Mouse (Mus musculus): ENCODE measurements around the gene Gda. TPM values are rescaled to one million over a fixed set of nuclear protein-coding genes. Genes with fewer than 3 reads are reported as not detected.

The Gda gene
- polyA plus RNA-seq (2016; fragmentation: Nextera tagmentation; extraction: Ambion mirVana) = 0.16 TPM in 1 of 2 replicates, not detected in the other

DNA sequence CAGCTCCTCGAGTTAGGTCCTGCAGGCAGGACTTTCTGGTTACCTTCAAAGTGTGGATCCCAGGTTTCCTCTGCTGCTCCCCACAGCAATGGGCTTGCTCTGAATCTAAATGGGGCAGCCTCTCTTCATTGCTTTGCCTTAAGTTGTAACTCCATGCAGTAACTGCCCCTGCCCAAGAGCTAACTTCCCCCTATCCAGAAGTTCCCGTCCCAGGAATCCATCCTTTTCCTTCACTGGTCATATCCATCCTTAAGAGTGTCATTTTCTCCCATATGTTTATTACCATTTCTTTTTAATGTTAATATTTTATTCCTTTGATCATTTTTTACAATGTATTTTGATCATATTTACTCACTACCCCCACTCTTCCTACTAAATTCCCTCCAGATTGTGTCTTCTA lies at the start of gene Gda:
TSS of gene Gda (minus strand) at position 101 of the 400 bp plus-strand sequence.
- H3K4me3 ChIP-seq = peak within 1 kb of the TSS; percentile 67
- peaks cover 37% of the 10 kb centered on the region for H3K27me3 ChIP-seq (ENCODE audit: insufficient read depth, poor library complexity, severe bottlenecking)
- H3K4me1 ChIP-seq = no peaks in the 10 kb centered on the region; the same call in 1 of the 2 replicates
- no peaks in the 10 kb centered on the region for H3K36me3 ChIP-seq
- DNase-seq (ENCODE audit: low spot score) = no peak
- WGBS = 67% methylated on average over 2 of the region's 2 CpGs
- H3K27ac ChIP-seq = no peak within 1 kb of the TSS
- no peaks in the 10 kb centered on the region for H3K9me3 ChIP-seq

DNA sequence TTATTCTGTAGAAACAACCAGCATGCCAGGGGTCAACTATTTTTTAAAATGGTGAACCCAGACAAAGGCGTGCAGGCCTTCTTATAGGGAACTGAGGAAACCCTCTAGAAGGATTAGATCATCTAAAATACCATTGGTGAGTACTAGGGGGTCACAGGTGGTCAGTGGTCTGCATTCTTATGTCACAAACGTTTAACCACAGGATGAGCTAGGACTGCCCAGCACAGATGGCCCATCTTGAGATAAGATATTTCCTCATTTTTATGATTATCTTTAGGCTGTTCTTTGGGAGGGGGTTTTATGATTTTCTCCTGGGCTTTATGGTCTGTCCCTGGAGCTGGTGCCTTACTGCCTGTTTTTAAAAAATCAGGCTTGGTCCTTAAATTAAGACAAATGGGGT lies 47.0 kb upstream of the Gda start:
- WGBS = 60% methylated on average over 2 of the region's 2 CpGs
- Histone ChIP-seq H3K36me3 (no peaks in the 10 kb centered on the region), H3K27me3 (ENCODE audit: insufficient read depth, poor library complexity, severe bottlenecking) (no peaks in the 10 kb centered on the region), H3K27ac (no peak overlapping the region), H3K4me3 (no peak overlapping the region), H3K9me3 (no peaks in the 10 kb centered on the region), H3K4me1 (no peaks in the 10 kb centered on the region)
- no peak for DNase-seq (ENCODE audit: low spot score)

DNA sequence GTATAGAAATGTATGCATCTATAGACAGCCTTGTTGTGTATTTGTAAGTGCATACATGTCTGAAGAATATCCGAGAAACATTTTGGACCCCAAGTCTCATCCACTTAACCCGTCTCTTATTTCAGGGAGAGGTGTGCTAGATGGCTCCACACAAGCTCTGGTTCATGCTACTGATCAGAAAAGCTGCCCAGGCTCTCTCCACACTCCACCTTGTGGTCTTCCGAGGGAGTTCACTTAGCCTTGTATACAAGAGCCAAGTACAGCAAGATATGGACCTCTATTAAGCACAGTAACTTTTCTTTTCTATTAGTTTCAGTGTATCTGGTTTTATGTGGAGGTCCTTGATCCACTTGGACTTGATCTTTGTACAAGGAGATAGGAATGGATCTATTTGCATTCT lies 36.9 kb upstream of the Gda start:
- Histone ChIP-seq H3K27ac (no peak overlapping the region), H3K4me1 (no peaks in the 10 kb centered on the region), H3K4me3 (no peak overlapping the region), H3K27me3 (ENCODE audit: insufficient read depth, poor library complexity, severe bottlenecking) (no peaks in the 10 kb centered on the region), H3K9me3 (no peaks in the 10 kb centered on the region), H3K36me3 (no peaks in the 10 kb centered on the region)
- WGBS = 41% methylated on average over 3 of the region's 3 CpGs
- DNase-seq (ENCODE audit: low spot score) = no peak

DNA sequence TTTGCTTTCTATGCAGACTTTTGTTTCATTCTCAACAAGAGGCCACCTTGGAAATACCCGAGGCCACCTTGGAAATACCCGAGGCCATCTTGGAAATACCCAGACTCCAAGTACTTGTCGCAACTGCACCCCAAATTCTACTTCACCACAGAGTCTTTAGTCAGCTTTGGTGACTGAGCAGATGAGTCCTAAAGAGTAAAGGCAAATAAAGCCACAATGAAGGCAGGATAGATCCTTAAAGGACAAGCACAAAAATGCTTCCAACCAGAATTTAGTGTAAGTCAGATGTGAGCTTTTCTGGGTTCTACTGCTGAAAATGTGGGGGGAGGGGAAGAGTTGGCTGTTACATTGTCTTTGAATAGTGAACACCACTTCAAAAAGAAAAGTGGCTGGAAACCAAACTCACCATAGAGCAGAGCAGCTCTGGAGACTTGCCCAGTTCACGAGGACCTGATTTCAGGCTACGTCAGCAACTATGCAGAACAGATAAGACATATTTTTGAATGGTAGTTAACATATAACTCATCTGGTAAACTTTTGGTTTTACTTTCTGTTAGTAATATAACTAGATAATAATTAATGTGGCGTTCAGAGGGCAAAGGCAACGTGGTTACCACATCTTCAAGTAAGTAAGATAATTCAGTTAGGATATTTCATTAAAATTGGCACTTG lies 34.5 kb upstream of the Gda start:
- 81% methylated on average over 7 of the region's 7 CpGs for WGBS
- no peaks in the 10 kb centered on the region for H3K27me3 ChIP-seq (ENCODE audit: insufficient read depth, poor library complexity, severe bottlenecking)
- H3K4me1 ChIP-seq = no peaks in the 10 kb centered on the region

DNA sequence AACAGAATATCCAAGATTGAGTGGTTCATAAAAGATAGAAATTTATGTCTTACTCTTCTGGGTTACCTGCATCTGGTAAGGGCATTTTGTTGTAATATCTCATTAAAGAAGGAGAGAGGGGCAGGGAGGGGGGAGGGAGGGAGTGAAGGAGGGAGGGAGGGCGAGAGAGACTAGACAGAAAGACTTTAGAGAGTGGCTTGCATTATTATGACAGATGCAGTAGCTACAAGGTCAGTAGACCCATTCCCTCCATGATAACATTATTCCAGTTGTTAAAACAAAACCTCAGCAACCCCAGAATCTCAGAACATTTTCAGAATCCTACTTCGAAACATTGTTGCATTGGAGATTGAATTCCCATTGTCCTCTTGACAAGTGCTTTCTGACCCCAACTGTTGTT lies 33.9 kb upstream of the Gda start:
- Histone ChIP-seq H3K27ac (no peak overlapping the region), H3K27me3 (ENCODE audit: insufficient read depth, poor library complexity, severe bottlenecking) (no peaks in the 10 kb centered on the region), H3K36me3 (no peaks in the 10 kb centered on the region), H3K4me1 (no peaks in the 10 kb centered on the region), H3K9me3 (no peaks in the 10 kb centered on the region), H3K4me3 (no peak overlapping the region)
- no peak for DNase-seq (ENCODE audit: low spot score)
- WGBS = 80% methylated on average over 2 of the region's 2 CpGs

More for the DNA sequence above, 34.5 kb upstream of the Gda start:
- no peaks in the 10 kb centered on the region for H3K36me3 ChIP-seq
- H3K27ac ChIP-seq = no peak overlapping the region
- no peak overlapping the region for H3K4me3 ChIP-seq
- no peak for DNase-seq (ENCODE audit: low spot score)
- H3K9me3 ChIP-seq = no peaks in the 10 kb centered on the region

DNA sequence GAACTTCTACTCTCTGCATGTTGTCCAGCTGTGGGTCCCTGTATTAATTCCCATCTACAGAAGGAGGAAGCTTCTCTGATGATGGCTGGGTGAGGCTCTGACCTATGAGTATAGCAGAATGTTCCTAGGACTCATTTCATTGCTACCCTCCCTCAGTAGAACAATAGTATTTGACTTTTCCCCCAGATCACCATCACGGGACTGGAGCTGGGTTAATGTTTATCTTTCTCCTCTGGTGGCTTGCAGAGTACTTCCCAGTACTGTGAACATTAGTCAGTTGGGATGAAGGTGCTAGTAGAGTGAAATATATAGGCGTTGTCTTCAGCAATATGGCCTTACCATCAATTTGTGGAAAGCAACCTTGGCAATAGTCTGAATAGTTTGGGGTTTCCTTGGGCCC lies 31.5 kb upstream of the Gda start:
- DNase-seq (ENCODE audit: low spot score) = no peak
- 65% methylated on average over 2 of the region's 2 CpGs for WGBS

DNA sequence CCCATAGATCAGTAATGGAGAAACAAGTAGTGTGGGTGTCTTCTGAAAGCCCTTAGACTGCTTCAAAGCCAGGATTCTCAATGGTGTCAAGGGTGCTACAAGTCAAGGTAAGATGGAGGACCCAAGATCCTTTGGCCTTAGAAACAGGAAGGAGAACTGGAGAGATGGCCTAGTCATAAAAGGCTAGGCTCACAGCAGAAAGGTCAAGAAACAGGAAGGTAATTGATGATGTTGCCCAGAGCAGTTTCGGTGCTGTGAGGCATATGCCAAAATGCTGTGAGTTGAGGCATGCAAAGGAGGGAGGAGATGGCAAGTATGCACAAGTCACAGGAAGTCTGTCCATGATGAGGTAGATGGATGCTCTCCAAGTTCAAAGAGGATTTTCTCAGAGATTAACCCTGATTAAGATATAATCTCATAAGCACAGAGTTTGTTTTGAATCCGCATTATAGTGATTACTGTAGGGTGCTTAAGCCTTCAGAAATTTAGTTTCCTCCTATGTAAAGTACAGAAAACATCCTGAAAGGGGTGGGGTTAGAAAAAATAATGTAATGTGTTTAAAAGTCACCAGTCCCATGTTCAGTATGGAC lies 26.2 kb upstream of the Gda start:
- H3K36me3 ChIP-seq = no peaks in the 10 kb centered on the region
- H3K9me3 ChIP-seq = no peaks in the 10 kb centered on the region
- H3K4me1 ChIP-seq = no peaks in the 10 kb centered on the region
- H3K27me3 ChIP-seq (ENCODE audit: insufficient read depth, poor library complexity, severe bottlenecking) = no peaks in the 10 kb centered on the region
- no peak overlapping the region for H3K4me3 ChIP-seq
- no peak overlapping the region for H3K27ac ChIP-seq
- 77% methylated on average over 2 of the region's 2 CpGs for WGBS
- DNase-seq (ENCODE audit: low spot score) = no peak

More for the DNA sequence above, 31.5 kb upstream of the Gda start:
- Histone ChIP-seq H3K36me3 (no peaks in the 10 kb centered on the region), H3K4me1 (no peaks in the 10 kb centered on the region), H3K27me3 (ENCODE audit: insufficient read depth, poor library complexity, severe bottlenecking) (no peaks in the 10 kb centered on the region), H3K4me3 (no peak overlapping the region), H3K27ac (no peak overlapping the region), H3K9me3 (no peaks in the 10 kb centered on the region)

DNA sequence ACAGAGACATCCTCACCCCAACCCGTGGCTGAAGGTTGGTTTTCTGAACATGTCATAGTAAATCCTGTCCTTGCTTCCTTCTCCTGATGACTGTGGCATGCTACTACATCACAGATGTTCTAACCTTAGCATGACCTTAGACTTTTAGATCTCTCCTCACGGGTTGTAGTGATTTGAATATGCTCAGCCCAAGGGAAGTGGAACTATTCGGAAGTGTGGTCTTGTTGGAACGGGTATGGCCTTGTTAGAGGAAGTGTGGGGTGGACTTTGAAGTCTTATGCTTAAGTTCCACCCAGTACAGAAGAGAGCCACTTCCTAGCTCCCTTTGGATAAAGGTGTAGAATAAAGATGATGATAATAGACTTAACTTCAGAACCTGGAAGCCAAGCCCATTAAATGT lies 22.6 kb upstream of the Gda start:
- Histone ChIP-seq H3K27ac (no peak overlapping the region), H3K36me3 (no peaks in the 10 kb centered on the region), H3K4me1 (no peaks in the 10 kb centered on the region), H3K4me3 (no peak overlapping the region), H3K27me3 (ENCODE audit: insufficient read depth, poor library complexity, severe bottlenecking) (no peaks in the 10 kb centered on the region), H3K9me3 (no peaks in the 10 kb centered on the region)
- no peak for DNase-seq (ENCODE audit: low spot score)
- 76% methylated on average over 4 of the region's 4 CpGs for WGBS

DNA sequence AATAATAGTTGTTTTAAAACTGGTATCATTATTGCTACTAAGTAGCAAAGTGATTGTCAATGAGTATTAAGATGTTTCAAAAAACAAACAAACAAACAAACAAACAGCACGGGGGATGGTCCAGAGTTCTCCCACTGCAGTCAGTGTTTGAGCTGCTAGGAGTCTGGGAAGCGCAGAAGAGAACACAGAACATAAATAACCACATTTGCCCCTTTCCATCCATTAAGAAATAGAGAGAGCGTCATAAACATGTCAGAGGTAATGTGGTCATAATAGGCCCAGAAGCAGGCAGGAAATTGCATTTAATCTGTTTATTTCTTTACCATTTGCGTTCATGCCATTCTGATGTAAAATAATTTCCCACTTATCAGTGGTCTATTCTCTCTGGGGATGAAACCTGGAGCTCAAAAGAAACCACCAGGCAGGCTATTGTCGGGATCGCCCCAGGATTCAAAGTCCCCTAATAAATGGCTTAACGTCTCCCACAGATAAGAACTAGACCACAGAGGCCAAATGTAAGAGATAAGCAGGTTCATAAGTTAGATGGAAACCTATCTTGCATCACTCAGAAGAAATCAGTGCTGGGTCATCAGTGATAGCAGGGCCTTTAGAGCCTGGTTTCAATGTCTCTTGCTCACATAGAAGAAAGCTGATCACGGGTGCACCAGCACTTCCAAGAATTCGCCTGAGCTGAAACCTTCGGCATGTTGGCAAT lies 20.7 kb upstream of the Gda start:
- no peaks in the 10 kb centered on the region for H3K4me1 ChIP-seq
- WGBS = 73% methylated on average over 10 of the region's 10 CpGs
- H3K4me3 ChIP-seq = no peak overlapping the region
- no peaks in the 10 kb centered on the region for H3K27me3 ChIP-seq (ENCODE audit: insufficient read depth, poor library complexity, severe bottlenecking)
- no peak for DNase-seq (ENCODE audit: low spot score)
- no peaks in the 10 kb centered on the region for H3K36me3 ChIP-seq
- H3K9me3 ChIP-seq = no peaks in the 10 kb centered on the region
- H3K27ac ChIP-seq = no peak overlapping the region

DNA sequence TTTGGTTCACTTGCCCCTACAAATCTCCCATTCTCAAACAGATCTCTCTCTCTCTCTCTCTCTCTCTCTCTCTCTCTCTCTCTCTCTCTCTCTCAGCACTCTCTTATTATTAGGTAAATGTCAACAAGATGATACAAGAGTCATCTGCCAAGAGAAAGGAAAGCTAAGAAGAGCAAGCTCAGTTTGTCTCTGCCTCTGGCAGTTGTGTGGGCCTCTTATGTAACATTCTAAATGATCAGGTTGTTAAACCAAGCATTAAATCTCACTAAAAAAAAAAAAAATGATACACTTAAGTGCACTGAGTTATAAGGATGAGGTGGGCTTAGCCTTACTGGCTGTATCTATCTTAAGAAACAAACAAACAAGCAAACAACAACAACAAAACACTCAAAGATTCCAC lies 18.1 kb upstream of the Gda start:
- H3K4me1 ChIP-seq = no peaks in the 10 kb centered on the region
- H3K27me3 ChIP-seq (ENCODE audit: insufficient read depth, poor library complexity, severe bottlenecking) = no peaks in the 10 kb centered on the region
- no peak for DNase-seq (ENCODE audit: low spot score)
- no peaks in the 10 kb centered on the region for H3K9me3 ChIP-seq
- H3K36me3 ChIP-seq = no peaks in the 10 kb centered on the region
- no peak overlapping the region for H3K4me3 ChIP-seq
- H3K27ac ChIP-seq = no peak overlapping the region

DNA sequence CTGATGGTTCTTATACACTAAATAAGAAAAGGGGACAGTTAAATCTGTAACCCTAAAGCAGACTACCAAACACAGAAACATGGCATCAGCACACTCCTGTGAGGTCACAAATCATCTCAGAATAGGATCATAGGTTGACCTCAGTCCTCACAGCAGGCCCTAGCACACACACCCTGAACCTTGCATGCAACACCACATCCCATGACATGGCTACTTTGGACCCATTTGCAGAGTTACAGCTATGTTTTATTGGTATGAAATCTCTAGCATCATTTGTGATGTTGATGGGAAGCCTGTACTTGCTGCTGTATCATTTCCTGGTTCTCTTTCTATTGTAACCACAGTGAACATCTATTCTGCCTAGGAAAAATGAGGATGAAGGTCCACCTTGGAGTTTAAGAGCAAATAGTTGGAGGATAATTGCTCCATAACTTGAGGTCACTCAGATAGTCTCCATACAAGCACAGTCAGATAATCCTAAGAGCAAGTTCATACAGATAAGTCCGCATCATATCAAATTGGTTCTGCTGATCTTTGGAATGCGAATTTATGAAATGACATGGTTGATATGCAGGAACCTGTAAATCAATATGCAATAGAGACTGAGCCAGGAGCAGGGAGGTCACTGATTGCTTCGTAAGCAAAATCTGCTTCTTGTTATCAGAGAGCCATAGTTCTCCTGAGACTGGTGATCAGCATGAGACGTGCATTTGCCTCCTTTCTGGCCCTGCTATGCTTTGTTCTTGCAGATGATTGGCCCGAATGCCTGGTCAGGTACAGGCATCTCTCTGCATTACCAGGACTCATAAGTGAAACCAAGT lies 14.1 kb upstream of the Gda start:
- WGBS = 76% methylated on average over 5 of the region's 5 CpGs
- Histone ChIP-seq H3K27me3 (ENCODE audit: insufficient read depth, poor library complexity, severe bottlenecking) (no peaks in the 10 kb centered on the region), H3K36me3 (no peaks in the 10 kb centered on the region), H3K4me1 (no peaks in the 10 kb centered on the region), H3K4me3 (no peak overlapping the region), H3K27ac (no peak overlapping the region), H3K9me3 (no peaks in the 10 kb centered on the region)
- no peak for DNase-seq (ENCODE audit: low spot score)

DNA sequence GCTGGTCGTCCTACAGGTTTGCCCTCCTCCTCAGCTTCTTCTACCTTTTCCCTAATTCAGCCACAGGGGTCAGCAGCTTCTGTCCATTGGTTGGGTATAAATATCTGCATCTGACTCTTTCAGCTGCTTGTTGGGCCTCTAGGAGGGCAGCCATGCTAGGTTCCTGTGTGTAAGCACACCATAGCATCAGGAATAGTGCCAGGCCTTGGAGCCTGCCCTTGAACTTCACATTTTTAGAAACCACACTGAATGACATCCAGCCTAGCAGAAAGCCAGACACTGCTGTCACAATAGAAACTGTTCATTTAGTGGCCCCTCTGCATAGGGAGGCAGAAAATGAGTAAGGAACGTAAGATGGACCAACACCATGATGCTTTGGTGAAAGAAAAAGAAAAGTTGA lies 8.9 kb upstream of the Gda start:
- WGBS = 83% methylated on average over 2 of the region's 2 CpGs
- no peaks in the 10 kb centered on the region for H3K36me3 ChIP-seq
- no peak for DNase-seq (ENCODE audit: low spot score)
- H3K27me3 ChIP-seq (ENCODE audit: insufficient read depth, poor library complexity, severe bottlenecking) = no peaks in the 10 kb centered on the region
- no peak overlapping the region for H3K27ac ChIP-seq
- H3K4me1 ChIP-seq = no peaks in the 10 kb centered on the region
- H3K4me3 ChIP-seq = no peak overlapping the region
- H3K9me3 ChIP-seq = no peaks in the 10 kb centered on the region

DNA sequence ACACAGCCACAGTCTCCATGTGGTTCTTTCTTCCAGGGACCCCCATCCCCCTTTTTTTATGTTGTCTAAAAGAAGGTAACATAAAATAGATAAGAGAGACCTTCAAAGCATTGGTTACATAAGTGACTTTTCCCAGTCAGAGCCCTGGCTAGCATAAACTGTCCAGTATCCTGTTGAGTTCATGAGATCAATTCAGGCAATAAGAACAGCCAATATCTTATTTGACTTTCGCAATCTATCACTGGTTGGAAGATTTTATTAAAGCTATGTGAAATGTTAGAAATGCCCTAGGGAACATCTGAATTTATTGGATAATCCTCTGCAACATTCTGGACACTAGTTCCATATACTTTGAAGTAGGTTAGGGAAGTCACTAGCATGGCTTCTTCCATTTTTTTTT lies 7.8 kb upstream of the Gda start:
- no peaks in the 10 kb centered on the region for H3K9me3 ChIP-seq
- H3K4me1 ChIP-seq = no peaks in the 10 kb centered on the region
- 85% methylated on average over 1 of the region's 1 CpGs for WGBS
- no peaks in the 10 kb centered on the region for H3K36me3 ChIP-seq
- DNase-seq (ENCODE audit: low spot score) = no peak
- no peak overlapping the region for H3K27ac ChIP-seq
- H3K4me3 ChIP-seq = no peak overlapping the region
- no peaks in the 10 kb centered on the region for H3K27me3 ChIP-seq (ENCODE audit: insufficient read depth, poor library complexity, severe bottlenecking)
